Mouse (Mus musculus): ENCODE data around the gene Gga1.

DNA sequence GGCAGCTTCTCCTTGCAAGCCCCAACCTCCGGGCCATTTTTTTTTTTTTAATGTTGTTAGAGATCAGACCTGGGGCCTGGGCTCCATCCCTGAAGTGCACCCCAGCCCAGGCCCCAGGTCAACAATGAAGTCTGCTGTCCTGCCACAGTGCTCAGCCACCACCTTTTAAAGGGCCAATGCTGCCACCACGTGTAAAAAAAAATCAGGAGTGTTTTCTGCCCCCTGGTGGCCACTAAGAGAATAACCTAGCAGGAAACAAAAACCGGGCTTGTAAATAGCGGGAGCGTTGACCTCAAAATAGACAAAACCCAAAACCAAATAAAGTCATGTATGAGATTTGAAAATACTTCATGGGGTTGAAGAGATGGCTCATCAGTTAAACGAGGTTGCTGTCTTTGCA, 7.2 kb upstream of the Gga1 start:
- TF ChIP-seq MAX (IDR thresholded peaks at IDR 0.05) (peak; percentile 90), CTCF (IDR thresholded peaks at IDR 0.05; ENCODE audit: control insufficient read depth, insufficient read depth, insufficient read length) (peak; percentile 22), MYOD1 (IDR thresholded peaks at IDR 0.05; ENCODE audit: control insufficient read depth, insufficient read length, low read depth) (no peak)

All from C2C12 (cell line).